Mouse (Mus musculus) left cerebral cortex, postnatal 25 days (tissue): Measurements from ENCODE around the gene Wfdc12. TPM values are rescaled to one million over a fixed set of nuclear protein-coding genes. Genes with fewer than 3 reads are reported as not detected.

ENCODE experiments used
- DNase-seq, 2 experiments: peaks; one replicate each; pipeline ENCODE4 v3.0.0; 2022; ENCODE audit warnings: low spot score in 2 of 2, mixed read lengths in 1 of 2
- intact Hi-C: fragments of 180-260 bp; cut with DNase I; formaldehyde crosslinking; loops from one replicate; pipeline ENCODE4 v1.15.1; 2025
- total RNA-seq, 2 experiments: library from RNA; stranded (reverse); gene quantifications; 2 replicates each; pipeline ENCODE4 v1.2.3; 2021

Gene Wfdc12
- total RNA-seq, 2 experiments from 2014 or later: not detected

GRCm38 (mm10) chr2:164180770-164181169 is 9.6 kb downstream of the Wfdc12 start:
- intact Hi-C loops: no loop called here
- DNase-seq: no peak

GRCm38 (mm10) chr2:164180124-164180523 is 10.3 kb downstream of the Wfdc12 start:
- intact Hi-C loops: no loop called here
- no peak for DNase-seq

GRCm38 (mm10) chr2:164177831-164178230 is 12.6 kb downstream of the Wfdc12 start:
- intact Hi-C loops: no loop called here
- DNase-seq: no peak

- intact Hi-C loops: loop anchor here (1.0 kb wide), 2 partner anchors 36 to 39 kb away; no protein-coding TSS in a partner anchor
- DNase-seq: no peak
Observed at GRCm38 (mm10) chr2:164175850-164176249, 14.6 kb downstream of the Wfdc12 start.

- intact Hi-C loops: loop anchor here (1.0 kb wide), 2 partner anchors 37 to 38 kb away; no protein-coding TSS in a partner anchor
Observed at GRCm38 (mm10) chr2:164174649-164175395, 15.6 kb downstream of the Wfdc12 start.

GRCm38 (mm10) chr2:164173394-164173793 is 17.0 kb downstream of the Wfdc12 start:
- DNase-seq: no peak
- intact Hi-C loops: no loop called here

More at GRCm38 (mm10) chr2:164174649-164175395, 15.6 kb downstream of the Wfdc12 start:
- DNase-seq: peak; percentile 72 to 97

- intact Hi-C loops: no loop called here
- DNase-seq: peak in 1 of 2 experiments; percentile 37
Observed at GRCm38 (mm10) chr2:164170902-164171301, 19.5 kb downstream of the Wfdc12 start, which contains the start of gene Kcns1. Gene Kcns1, minus strand, starts transcription at chr2:164171113.

- intact Hi-C loops: no loop called here
- peak in 1 of 2 experiments; percentile 40 for DNase-seq
Observed at GRCm38 (mm10) chr2:164170326-164170725, 20.1 kb downstream of the Wfdc12 start.

- intact Hi-C loops: no loop called here
- peak; percentile 41 for DNase-seq
Observed at GRCm38 (mm10) chr2:164168571-164168946, 21.8 kb downstream of the Wfdc12 start.

GRCm38 (mm10) chr2:164167752-164168570 is 22.4 kb downstream of the Wfdc12 start:
- DNase-seq: no peak
- intact Hi-C loops: no loop called here

GRCm38 (mm10) chr2:164164941-164165340 is 25.5 kb downstream of the Wfdc12 start:
- DNase-seq: no peak
- intact Hi-C loops: no loop called here

GRCm38 (mm10) chr2:164161515-164162055 is 28.8 kb downstream of the Wfdc12 start:
- DNase-seq: no peak
- intact Hi-C loops: no loop called here

- DNase-seq: no peak
- intact Hi-C loops: no loop called here
Observed at GRCm38 (mm10) chr2:164158838-164159237, 31.6 kb downstream of the Wfdc12 start.

- no peak for DNase-seq
- intact Hi-C loops: no loop called here
Observed at GRCm38 (mm10) chr2:164156158-164156557, 34.2 kb downstream of the Wfdc12 start.

GRCm38 (mm10) chr2:164154007-164154406 is 36.4 kb downstream of the Wfdc12 start:
- DNase-seq: no peak
- intact Hi-C loops: no loop called here

- DNase-seq: no peak
- intact Hi-C loops: no loop called here
Observed at GRCm38 (mm10) chr2:164152341-164152740, 38.1 kb downstream of the Wfdc12 start.

GRCm38 (mm10) chr2:164150086-164150760 is 40.2 kb downstream of the Wfdc12 start:
- DNase-seq: no peak
- intact Hi-C loops: no loop called here

GRCm38 (mm10) chr2:164146556-164146955 is 43.9 kb downstream of the Wfdc12 start:
- peak in 1 of 2 experiments; percentile 68 for DNase-seq

GRCm38 (mm10) chr2:164144541-164144940 is 45.9 kb downstream of the Wfdc12 start:
- intact Hi-C loops: no loop called here
- DNase-seq: no peak

More at GRCm38 (mm10) chr2:164146556-164146955, 43.9 kb downstream of the Wfdc12 start:
- intact Hi-C loops: no loop called here

- intact Hi-C loops: no loop called here
- no peak for DNase-seq
Observed at GRCm38 (mm10) chr2:164144025-164144424, 46.4 kb downstream of the Wfdc12 start.
